Mouse (Mus musculus) MN1 (cell line): ENCODE data around the gene Pik3r1.
A peak's percentile ranks its signal among the peaks of the same experiment; 100 is the strongest.

Source experiments
- DNase-seq: peaks from one replicate; pipeline ENCODE4 v3.0.0-alpha.2; 2016; ENCODE audit warnings: low spot score

Pik3r1 gene

GRCm38 (mm10) chr13:101680083-101680482 lies 87.9 kb downstream of the Pik3r1 start:
- DNase-seq, result no peak

GRCm38 (mm10) chr13:101678984-101679383 lies 89.0 kb downstream of the Pik3r1 start:
- DNase-seq, result no peak

GRCm38 (mm10) chr13:101678036-101678435 lies 90.0 kb downstream of the Pik3r1 start:
- DNase-seq, result no peak

- DNase-seq, result no peak
Measured at GRCm38 (mm10) chr13:101673876-101674275, 94.1 kb downstream of the Pik3r1 start.

GRCm38 (mm10) chr13:101668859-101669258 lies 99.2 kb downstream of the Pik3r1 start:
- no peak for DNase-seq

GRCm38 (mm10) chr13:101664010-101664409 lies 104.0 kb downstream of the Pik3r1 start:
- DNase-seq, result no peak

GRCm38 (mm10) chr13:101662900-101663299 lies 105.1 kb downstream of the Pik3r1 start:
- DNase-seq, result peak; percentile 42

- DNase-seq, result no peak
Measured at GRCm38 (mm10) chr13:101661567-101661966, 106.5 kb downstream of the Pik3r1 start.

GRCm38 (mm10) chr13:101660187-101660586 lies 107.8 kb downstream of the Pik3r1 start:
- DNase-seq, result no peak

GRCm38 (mm10) chr13:101652131-101652530 lies 115.9 kb downstream of the Pik3r1 start:
- no peak for DNase-seq

- no peak for DNase-seq
Measured at GRCm38 (mm10) chr13:101641632-101642031, 126.4 kb downstream of the Pik3r1 start.

GRCm38 (mm10) chr13:101635837-101636236 lies 132.2 kb downstream of the Pik3r1 start:
- no peak for DNase-seq

GRCm38 (mm10) chr13:101634420-101634819 lies 133.6 kb downstream of the Pik3r1 start:
- no peak for DNase-seq

- no peak for DNase-seq
Measured at GRCm38 (mm10) chr13:101633620-101634019, 134.4 kb downstream of the Pik3r1 start.

GRCm38 (mm10) chr13:101632771-101633170 lies 135.2 kb downstream of the Pik3r1 start:
- DNase-seq, result peak; percentile 76

GRCm38 (mm10) chr13:101631561-101631960 lies 136.5 kb downstream of the Pik3r1 start:
- no peak for DNase-seq
